Mouse (Mus musculus) MEL (cell line): ENCODE measurements at regions not wholly inside any gene's neighbourhood (a gene's known extent, or its start where the extent isn't known, plus 50 kb on each side); places are given as distances from the start of the nearest gene placed in this dataset.

Experiments used
- DNase-seq: peaks from one replicate; pipeline ENCODE4 v3.0.0; 2011; ENCODE audit warnings: low read depth, low spot score
- H3K27ac ChIP-seq: 2 replicates; pipeline ENCODE4 v1.5.1; 2012; ENCODE audit warnings: low read depth, mild to moderate bottlenecking, control low read depth, low read length, moderate library complexity; ENCODE audit not compliant: control insufficient read depth
- H3K27me3 ChIP-seq, 2 experiments: fragments of 150-350 bp in 1 of 2; sonication (generic) in 1 of 2; 2 replicates each; pipeline ENCODE4 v1.6.1; 2012; ENCODE audit warnings: low read length in 2 of 2, mild to moderate bottlenecking in 2 of 2, improper control_type of control experiment in 1 of 2, moderate library complexity in 1 of 2; ENCODE audit not compliant: insufficient read depth in 2 of 2, control insufficient read depth in 1 of 2
- H3K36me3 ChIP-seq, 2 experiments: 2 replicates each; pipeline ENCODE4 v1.6.1; 2012 to 2014; ENCODE audit warnings: low read length in 2 of 2, improper control_type of control experiment in 1 of 2, inconsistent platforms in 1 of 2, mild to moderate bottlenecking in 1 of 2; ENCODE audit not compliant: insufficient read depth in 2 of 2, control insufficient read depth in 1 of 2
- H3K4me1 ChIP-seq, 2 experiments: fragments of 150-350 bp in 1 of 2; sonication (generic) in 1 of 2; 2 replicates each; pipeline ENCODE4 v1.6.1; 2012; ENCODE audit warnings: low read length in 2 of 2, improper control_type of control experiment in 1 of 2, mild to moderate bottlenecking in 1 of 2; ENCODE audit not compliant: insufficient read depth in 2 of 2, control insufficient read depth in 1 of 2
- H3K4me3 ChIP-seq, 2 experiments: fragments of 150-350 bp in 1 of 2; sonication (generic) in 1 of 2; 2 replicates each; pipeline ENCODE4 v1.5.1; 2012; ENCODE audit warnings: low read depth in 2 of 2, low read length in 2 of 2, mild to moderate bottlenecking in 2 of 2, moderate library complexity in 2 of 2, control low read depth in 1 of 2, improper control_type of control experiment in 1 of 2; ENCODE audit not compliant: control insufficient read depth in 1 of 2, insufficient read depth in 1 of 2
- H3K79me2 ChIP-seq: 2 replicates; pipeline ENCODE4 v1.6.1; 2012; ENCODE audit warnings: mild to moderate bottlenecking, low read length, moderate library complexity; ENCODE audit not compliant: control insufficient read depth, poor library complexity, insufficient read depth
- H3K9ac ChIP-seq: 2 replicates; pipeline ENCODE4 v1.6.1; 2012; ENCODE audit warnings: low read depth, mild to moderate bottlenecking, control low read depth, low read length, moderate library complexity; ENCODE audit not compliant: control insufficient read depth, poor library complexity, severe bottlenecking
- H3K9me3 ChIP-seq: fragments of 150-350 bp; sonication (generic); replicated peaks from 2 replicates; pipeline ENCODE4 v1.6.1; 2012; ENCODE audit warnings: mild to moderate bottlenecking, low read length, improper control_type of control experiment, moderate library complexity; ENCODE audit not compliant: insufficient read depth
- BHLHE40 ChIP-seq: IDR thresholded peaks from 2 replicates; pipeline ENCODE4 v1.6.1; 2012; ENCODE audit warnings: low read depth, mild to moderate bottlenecking, inconsistent platforms, low read length, improper control_type of control experiment, borderline replicate concordance
- GABPA ChIP-seq: IDR thresholded peaks from 2 replicates; pipeline ENCODE4 v1.6.1; 2012; ENCODE audit warnings: low read depth, mild to moderate bottlenecking, inconsistent platforms, low read length, improper control_type of control experiment, moderate library complexity
- HCFC1 ChIP-seq: IDR thresholded peaks from 2 replicates; pipeline ENCODE4 v1.6.1; 2012; ENCODE audit warnings: low read depth, mild to moderate bottlenecking, inconsistent platforms, low read length, improper control_type of control experiment, moderate library complexity
- JUND ChIP-seq: IDR thresholded peaks from 2 replicates; pipeline ENCODE4 v1.6.1; 2011; ENCODE audit warnings: low read depth, mild to moderate bottlenecking, improper control_type of control experiment, low read length
- KAT2A ChIP-seq: conservative IDR thresholded peaks from 2 replicates; pipeline ENCODE4 v1.6.1; 2012; ENCODE audit warnings: low read depth, low read length, improper control_type of control experiment, inconsistent platforms
- MAFK ChIP-seq: IDR thresholded peaks from 2 replicates; pipeline ENCODE4 v1.6.1; 2011; ENCODE audit warnings: low read depth, mild to moderate bottlenecking, low read length, improper control_type of control experiment, borderline replicate concordance
- MAZ ChIP-seq: IDR thresholded peaks from 2 replicates; pipeline ENCODE4 v1.6.1; 2012; ENCODE audit warnings: low read depth, mild to moderate bottlenecking, inconsistent platforms, low read length, improper control_type of control experiment
- MXI1 ChIP-seq: IDR thresholded peaks from 2 replicates; pipeline ENCODE4 v1.6.1; 2011; ENCODE audit warnings: mild to moderate bottlenecking, low read depth, low read length, improper control_type of control experiment
- MYB ChIP-seq: IDR thresholded peaks from 2 replicates; pipeline ENCODE4 v1.6.1; 2011; ENCODE audit warnings: mild to moderate bottlenecking, low read depth, low read length, improper control_type of control experiment
- NRF1 ChIP-seq: IDR thresholded peaks from 2 replicates; pipeline ENCODE4 v1.6.1; 2014; ENCODE audit warnings: low read depth, mild to moderate bottlenecking, inconsistent platforms, low read length, improper control_type of control experiment, moderate library complexity; ENCODE audit not compliant: poor library complexity, insufficient read depth, severe bottlenecking
- POLR2A ChIP-seq, 2 experiments: IDR thresholded peaks; 2 replicates each; pipeline ENCODE4 v1.6.1; 2011 to 2012; ENCODE audit warnings: low read length in 2 of 2, mild to moderate bottlenecking in 2 of 2, control low read depth in 1 of 2, improper control_type of control experiment in 1 of 2, low read depth in 1 of 2, moderate library complexity in 1 of 2; ENCODE audit not compliant: control insufficient read depth in 1 of 2, insufficient read depth in 1 of 2, poor library complexity in 1 of 2
- RCOR1 ChIP-seq: IDR thresholded peaks from 2 replicates; pipeline ENCODE4 v1.6.1; 2012; ENCODE audit warnings: low read depth, mild to moderate bottlenecking, inconsistent platforms, low read length, improper control_type of control experiment
- SMC3 ChIP-seq: IDR thresholded peaks from 2 replicates; pipeline ENCODE4 v1.6.1; 2011; ENCODE audit warnings: low read depth, low read length, improper control_type of control experiment
- TCF12 ChIP-seq: IDR thresholded peaks from 2 replicates; pipeline ENCODE4 v1.6.1; 2014; ENCODE audit warnings: low read depth, mild to moderate bottlenecking, inconsistent platforms, low read length, improper control_type of control experiment, moderate library complexity
- UBTF ChIP-seq: IDR thresholded peaks from 2 replicates; pipeline ENCODE4 v1.6.1; 2012; ENCODE audit warnings: low read depth, mild to moderate bottlenecking, inconsistent platforms, low read length, improper control_type of control experiment, moderate library complexity, borderline replicate concordance; ENCODE audit not compliant: insufficient read depth
- USF2 ChIP-seq, 2 experiments: IDR thresholded peaks; 2 replicates each; pipeline ENCODE4 v1.6.1; 2011 to 2012; ENCODE audit warnings: improper control_type of control experiment in 2 of 2, low read length in 2 of 2, borderline replicate concordance in 1 of 2, inconsistent platforms in 1 of 2, low read depth in 1 of 2, mild to moderate bottlenecking in 1 of 2; ENCODE audit not compliant: insufficient read depth in 1 of 2

DNA sequence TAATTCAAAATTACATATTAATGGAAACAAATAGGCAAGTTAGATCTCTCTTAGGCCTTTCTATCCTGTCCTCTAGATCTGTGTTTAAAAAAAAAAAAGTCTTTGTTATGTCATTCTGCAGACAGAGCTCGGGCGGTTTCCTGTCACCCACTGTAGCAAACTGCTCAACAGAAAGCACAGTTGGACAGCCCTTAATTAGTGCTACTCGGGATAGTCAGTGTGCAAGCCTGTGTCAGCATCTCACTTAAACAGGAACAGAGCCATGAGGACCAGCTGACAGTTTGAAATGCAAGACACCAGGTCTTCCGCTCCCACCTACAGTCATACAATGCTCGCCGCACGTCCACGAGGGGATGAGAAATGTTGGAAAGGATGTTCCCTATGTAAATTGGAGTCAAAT lies 170.5 kb downstream of the Nr4a2 start:
- no peaks in the 10 kb centered on the region; a peak in 1 of 4 replicates for H3K27me3 ChIP-seq
- no peak overlapping the region for H3K27ac ChIP-seq
- no peak for DNase-seq
- H3K9me3 ChIP-seq, result no peaks in the 10 kb centered on the region
- H3K9ac ChIP-seq, result no peak overlapping the region
- H3K4me3 ChIP-seq, result no peak overlapping the region
- TF ChIP-seq MYB (no peak), RCOR1 (no peak), MAZ (no peak)
- TF ChIP-seq, all 39 proteins: peak for 0
- Histone ChIP-seq H3K36me3 (no peaks in the 10 kb centered on the region), H3K79me2 (no peaks in the 10 kb centered on the region), H3K4me1 (no peaks in the 10 kb centered on the region)

DNA sequence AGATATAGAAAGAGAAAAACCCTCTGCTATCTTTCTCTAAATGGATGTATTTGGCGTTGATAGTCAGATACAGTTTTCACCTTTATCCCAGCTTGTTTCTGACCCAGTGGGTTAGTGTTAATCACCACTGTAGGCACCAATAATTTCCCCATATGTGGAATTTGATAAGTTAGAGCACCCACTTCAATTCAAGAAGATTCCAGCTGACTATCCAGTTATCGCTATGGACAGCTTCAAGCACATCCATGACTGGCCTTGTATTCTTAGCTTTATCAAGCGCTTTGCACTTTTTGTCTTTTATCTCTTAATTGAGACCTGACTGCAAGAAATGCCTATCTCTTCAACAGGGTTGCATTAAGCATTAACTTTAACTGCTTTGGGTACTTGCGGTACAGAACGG lies 211.3 kb downstream of the Nr4a2 start:
- Histone ChIP-seq H3K27ac (no peak overlapping the region), H3K27me3 (no peaks in the 10 kb centered on the region; a peak in 1 of 4 replicates), H3K9ac (no peak overlapping the region), H3K79me2 (no peaks in the 10 kb centered on the region), H3K4me3 (no peak overlapping the region)
- DNase-seq, result no peak
- TF ChIP-seq MAFK (no peak), MXI1 (no peak), SMC3 (no peak), RCOR1 (no peak), JUND (no peak), BHLHE40 (no peak), GABPA (no peak), TCF12 (no peak), KAT2A (no peak), HCFC1 (no peak), USF2 (IDR thresholded peaks at IDR 0.05; ENCODE audit: borderline replicate concordance in 1 of 2, insufficient read depth in 1 of 2, low read depth in 1 of 2, low read length in 2 of 2) (no peak), POLR2A (IDR thresholded peaks at IDR 0.05; ENCODE audit: control insufficient read depth in 1 of 2, insufficient read depth in 1 of 2, low read depth in 1 of 2, low read length in 2 of 2, poor library complexity in 1 of 2) (no peak), UBTF (no peak), NRF1 (no peak)
- TF ChIP-seq, all 39 proteins: peak for 0
- Histone ChIP-seq H3K36me3 (no peaks in the 10 kb centered on the region), H3K9me3 (no peaks in the 10 kb centered on the region), H3K4me1 (no peaks in the 10 kb centered on the region)
